ENCODE assay signal across 6 mouse cellular contexts in genomic region chr5:71753966-71754365, GRCm38 (mm10).
"Had no signal": no experiment of that assay in that cellular context is flagged by ENCODE, and none has a peak within 500 bp of the region (broad histone marks: within the 10 kb centered on the region; RNA-seq: fewer than 3 reads in every experiment).

No protein-coding gene starts in this region.

- DNase-seq: kidney, postnatal 10 days; lung, postnatal 14 days had no signal

- H3K4me3 ChIP-seq: limb, embryonic 15.5 days; liver, embryonic 12.5 days; lung, embryonic 15.5 days; midbrain, embryonic 13.5 days had no signal

- H3K4me1 ChIP-seq: limb, embryonic 15.5 days; liver, embryonic 12.5 days; lung, embryonic 15.5 days; midbrain, embryonic 13.5 days had no signal
